Mouse (Mus musculus): ENCODE results near the gene Alk. TPM values are rescaled to one million over a fixed set of nuclear protein-coding genes. Genes with fewer than 3 reads are reported as not detected.

Alk gene
- total RNA-seq, 1 experiment from 2014 or later: not detected

GRCm38 (mm10) chr17:72292444-72293266 lies 311.8 kb downstream of the Alk start:
- no peak for ATAC-seq (ENCODE audit: extremely low read depth, insufficient number of reproducible peaks, low FRiP score, poor library complexity, severe bottlenecking)

GRCm38 (mm10) chr17:72285961-72286360 lies 318.5 kb downstream of the Alk start:
- no peak for ATAC-seq (ENCODE audit: extremely low read depth, insufficient number of reproducible peaks, low FRiP score, poor library complexity, severe bottlenecking)

- ATAC-seq (ENCODE audit: extremely low read depth, insufficient number of reproducible peaks, low FRiP score, poor library complexity, severe bottlenecking): no peak
These were observed 326.1 kb downstream of the Alk start for GRCm38 (mm10) chr17:72278296-72278695.

- ATAC-seq (ENCODE audit: extremely low read depth, insufficient number of reproducible peaks, low FRiP score, poor library complexity, severe bottlenecking): no peak
These were observed 327.6 kb downstream of the Alk start for GRCm38 (mm10) chr17:72276778-72277177.

GRCm38 (mm10) chr17:72275391-72275904 lies 329.0 kb downstream of the Alk start:
- no peak for ATAC-seq (ENCODE audit: extremely low read depth, insufficient number of reproducible peaks, low FRiP score, poor library complexity, severe bottlenecking)

GRCm38 (mm10) chr17:72274205-72274604 lies 330.2 kb downstream of the Alk start:
- no peak for ATAC-seq (ENCODE audit: extremely low read depth, insufficient number of reproducible peaks, low FRiP score, poor library complexity, severe bottlenecking)

- ATAC-seq (ENCODE audit: extremely low read depth, insufficient number of reproducible peaks, low FRiP score, poor library complexity, severe bottlenecking): no peak
These were observed 332.8 kb downstream of the Alk start for GRCm38 (mm10) chr17:72271640-72272039.

GRCm38 (mm10) chr17:72268529-72268928 lies 335.9 kb downstream of the Alk start:
- ATAC-seq (ENCODE audit: extremely low read depth, insufficient number of reproducible peaks, low FRiP score, poor library complexity, severe bottlenecking): no peak

- no peak for ATAC-seq (ENCODE audit: extremely low read depth, insufficient number of reproducible peaks, low FRiP score, poor library complexity, severe bottlenecking)
These were observed 339.0 kb downstream of the Alk start for GRCm38 (mm10) chr17:72265171-72266022.

- ATAC-seq (ENCODE audit: extremely low read depth, insufficient number of reproducible peaks, low FRiP score, poor library complexity, severe bottlenecking): no peak
These were observed 351.0 kb downstream of the Alk start for GRCm38 (mm10) chr17:72253411-72253810.

- ATAC-seq (ENCODE audit: extremely low read depth, insufficient number of reproducible peaks, low FRiP score, poor library complexity, severe bottlenecking): no peak
These were observed 352.9 kb downstream of the Alk start for GRCm38 (mm10) chr17:72251554-72251953.

GRCm38 (mm10) chr17:72250482-72251405 lies 353.7 kb downstream of the Alk start:
- no peak for ATAC-seq (ENCODE audit: extremely low read depth, insufficient number of reproducible peaks, low FRiP score, poor library complexity, severe bottlenecking)

- 0 out of 2 replicates have a peak, but pooled peaks have one; percentile 19 for ATAC-seq (ENCODE audit: extremely low read depth, insufficient number of reproducible peaks, low FRiP score, poor library complexity, severe bottlenecking)
These were observed 362.4 kb downstream of the Alk start for GRCm38 (mm10) chr17:72242036-72242435.

GRCm38 (mm10) chr17:72237315-72237714 lies 367.1 kb downstream of the Alk start:
- ATAC-seq (ENCODE audit: extremely low read depth, insufficient number of reproducible peaks, low FRiP score, poor library complexity, severe bottlenecking): no peak

- no peak for ATAC-seq (ENCODE audit: extremely low read depth, insufficient number of reproducible peaks, low FRiP score, poor library complexity, severe bottlenecking)
These were observed 373.5 kb downstream of the Alk start for GRCm38 (mm10) chr17:72230891-72231290.

GRCm38 (mm10) chr17:72218816-72219215 lies 385.6 kb downstream of the Alk start:
- ATAC-seq (ENCODE audit: extremely low read depth, insufficient number of reproducible peaks, low FRiP score, poor library complexity, severe bottlenecking): no peak

- ATAC-seq (ENCODE audit: extremely low read depth, insufficient number of reproducible peaks, low FRiP score, poor library complexity, severe bottlenecking): no peak
These were observed 406.9 kb downstream of the Alk start for GRCm38 (mm10) chr17:72197576-72197975.

GRCm38 (mm10) chr17:72194976-72195650 lies 409.3 kb downstream of the Alk start:
- no peak for ATAC-seq (ENCODE audit: extremely low read depth, insufficient number of reproducible peaks, low FRiP score, poor library complexity, severe bottlenecking)

Data from neutrophil, adult 5-6 weeks (primary cell).